Mouse (Mus musculus): ENCODE results near the gene Mfsd4b3. TPM values are rescaled to one million over a fixed set of nuclear protein-coding genes. Genes with fewer than 3 reads are reported as not detected.

The Mfsd4b3 gene
- total and polyA plus RNA-seq, 3 experiments: not detected

DNA sequence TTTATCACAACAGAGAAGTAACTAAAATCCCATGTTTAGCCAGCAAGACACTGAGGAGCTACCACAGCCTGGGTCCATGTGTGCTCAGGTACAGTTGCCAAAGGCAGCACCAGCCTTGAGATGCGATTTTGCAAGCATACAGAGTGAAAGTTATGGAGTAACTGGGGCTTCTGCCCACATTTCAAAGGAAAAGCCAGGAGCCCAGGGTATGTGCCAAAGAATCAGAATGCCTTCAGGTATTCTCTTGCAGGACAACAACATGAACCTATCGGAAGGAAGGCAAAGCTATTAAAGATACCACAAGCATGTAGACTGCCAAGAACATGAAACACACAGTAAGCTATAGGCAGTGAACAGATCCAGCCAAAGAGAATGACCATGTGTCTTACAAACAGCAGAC is 40.8 kb upstream of the Mfsd4b3 start:
- Histone ChIP-seq H3K27me3 (replicated peaks) (no peaks in the 10 kb centered on the region), H3K36me3 (replicated peaks in 1 of 2; ENCODE audit: control insufficient read depth in 1 of 2, insufficient read depth in 1 of 2, low read length in 1 of 2) (no peaks in the 10 kb centered on the region), H3K4me1 (ENCODE audit: control insufficient read depth in 1 of 2, insufficient read depth in 2 of 2) (no peaks in the 10 kb centered on the region), H3K4me2 (ENCODE audit: insufficient read depth, low read depth, poor library complexity, severe bottlenecking) (no peak overlapping the region), H3K9ac (ENCODE audit: insufficient read depth, low read depth) (no peak overlapping the region), H3K27ac (ENCODE audit: insufficient read depth, low read depth) (no peak overlapping the region), H3K79me2 (replicated peaks; ENCODE audit: control insufficient read depth, extremely low read depth, insufficient read depth, poor library complexity, severe bottlenecking) (no peaks in the 10 kb centered on the region), H3K4me3 (replicated peaks in 1 of 3; ENCODE audit: low read depth in 2 of 3, low read length in 2 of 3, poor library complexity in 1 of 3) (no peak overlapping the region), H3K9me3 (replicated peaks; ENCODE audit: low read length) (no peaks in the 10 kb centered on the region)
- TF ChIP-seq JUN (IDR thresholded peaks at IDR 0.05; ENCODE audit: insufficient read depth, low read depth, low read length) (no peak), GABPA (IDR thresholded peaks at IDR 0.05; ENCODE audit: insufficient replicate concordance, low read depth, low read length) (no peak), CHD1 (IDR thresholded peaks at IDR 0.05; ENCODE audit: low read depth, low read length) (no peak), JUND (conservative IDR thresholded peaks at IDR 0.05; ENCODE audit: low read depth, low read length) (no peak), MAX (IDR thresholded peaks at IDR 0.05; ENCODE audit: low read length) (no peak), ETS1 (conservative IDR thresholded peaks at IDR 0.05; ENCODE audit: low read depth, low read length) (no peak), ZC3H11A (IDR thresholded peaks at IDR 0.05; ENCODE audit: low read depth, low read length) (no peak)
- in situ Hi-C loops (cut with MboI; ENCODE audit: low pct_ligation_motif_present, low pct_unique_long_range_greater_than_20kb, low sequenced_read_pairs): no loop called here
- dilution Hi-C loops (cut with MboI; ENCODE audit: extremely low pct_ligation_motif_present, extremely low pct_unique_long_range_greater_than_20kb, low sequenced_read_pairs): no loop called here
- no peak for DNase-seq (ENCODE audit: extremely low read depth)

DNA sequence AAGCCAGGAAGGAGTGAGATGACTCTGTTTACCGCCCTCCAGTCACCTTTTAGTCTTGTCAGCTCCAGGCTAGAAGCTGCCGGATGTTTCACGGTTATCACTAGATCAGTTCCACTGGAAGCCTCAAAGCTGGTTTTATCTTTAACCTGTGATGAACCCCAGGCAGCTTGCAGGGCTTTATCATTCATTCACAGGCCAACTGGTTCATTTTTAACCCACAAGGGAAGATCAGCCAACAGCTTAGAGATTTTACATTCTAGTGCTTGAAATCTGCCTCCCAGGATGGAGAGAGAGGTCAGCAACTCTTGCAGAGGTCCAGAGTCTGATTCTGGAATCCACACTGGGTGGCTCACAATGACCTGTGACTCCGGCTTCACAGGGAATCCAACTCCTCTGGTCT is 31.2 kb upstream of the Mfsd4b3 start:
- Histone ChIP-seq H3K9ac (ENCODE audit: insufficient read depth, low read depth) (no peak overlapping the region), H3K9me3 (replicated peaks; ENCODE audit: low read length) (peaks cover 4% of the 10 kb centered on the region), H3K79me2 (replicated peaks; ENCODE audit: control insufficient read depth, extremely low read depth, insufficient read depth, poor library complexity, severe bottlenecking) (no peaks in the 10 kb centered on the region), H3K36me3 (replicated peaks in 1 of 2; ENCODE audit: control insufficient read depth in 1 of 2, insufficient read depth in 1 of 2, low read length in 1 of 2) (no peaks in the 10 kb centered on the region), H3K4me3 (replicated peaks in 1 of 3; ENCODE audit: low read depth in 2 of 3, low read length in 2 of 3, poor library complexity in 1 of 3) (no peak overlapping the region), H3K27me3 (replicated peaks) (no peaks in the 10 kb centered on the region), H3K27ac (ENCODE audit: insufficient read depth, low read depth) (no peak overlapping the region), H3K4me2 (ENCODE audit: insufficient read depth, low read depth, poor library complexity, severe bottlenecking) (no peak overlapping the region), H3K4me1 (ENCODE audit: control insufficient read depth in 1 of 2, insufficient read depth in 2 of 2) (no peaks in the 10 kb centered on the region)
- in situ Hi-C loops (cut with MboI; ENCODE audit: low pct_ligation_motif_present, low pct_unique_long_range_greater_than_20kb, low sequenced_read_pairs): no loop called here
- no peak for TF ChIP-seq BHLHE40 (IDR thresholded peaks at IDR 0.05; ENCODE audit: low read depth, low read length)
- no peak for TF ChIP-seq ZC3H11A (IDR thresholded peaks at IDR 0.05; ENCODE audit: low read depth, low read length)
- TF ChIP-seq ELF1 (IDR thresholded peaks at IDR 0.05; ENCODE audit: low read depth, low read length): no peak
- no peak for TF ChIP-seq EP300 (IDR thresholded peaks at IDR 0.05; ENCODE audit: low read length)
- TF ChIP-seq GABPA (IDR thresholded peaks at IDR 0.05; ENCODE audit: insufficient replicate concordance, low read depth, low read length): no peak
- no peak for TF ChIP-seq TBP (conservative IDR thresholded peaks at IDR 0.05; ENCODE audit: low read depth, low read length)
- no peak for TF ChIP-seq POLR2A (IDR thresholded peaks at IDR 0.05; ENCODE audit: low read depth, low read length)
- TF ChIP-seq MYC (IDR thresholded peaks at IDR 0.05; ENCODE audit: low read depth, low read length): no peak
- no peak for TF ChIP-seq JUN (IDR thresholded peaks at IDR 0.05; ENCODE audit: insufficient read depth, low read depth, low read length)
- TF ChIP-seq ETS1 (conservative IDR thresholded peaks at IDR 0.05; ENCODE audit: low read depth, low read length): no peak
- TF ChIP-seq RAD21 (IDR thresholded peaks at IDR 0.05; ENCODE audit: low read depth, low read length): no peak
- no peak for DNase-seq (ENCODE audit: extremely low read depth)
- dilution Hi-C loops (cut with MboI; ENCODE audit: extremely low pct_ligation_motif_present, extremely low pct_unique_long_range_greater_than_20kb, low sequenced_read_pairs): no loop called here

DNA sequence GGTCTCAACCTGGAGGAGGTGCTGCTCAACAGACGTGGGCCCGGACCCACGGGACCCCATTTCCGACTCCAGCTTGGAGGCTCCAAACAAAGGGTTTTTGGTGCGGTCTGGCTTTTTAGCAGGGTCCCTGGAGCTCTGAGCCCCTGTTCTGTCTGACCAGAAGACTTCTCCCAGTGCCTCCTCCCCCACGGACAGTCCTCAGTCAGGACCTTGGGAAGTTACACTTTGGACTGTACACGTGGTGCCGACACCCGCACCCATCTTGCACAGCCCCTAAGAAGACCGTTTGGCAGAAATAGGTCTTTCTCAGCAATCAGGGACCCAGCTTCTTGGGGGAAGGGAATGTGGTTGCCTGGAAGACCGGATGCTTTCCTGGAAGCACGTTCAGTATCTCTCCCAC is 26.5 kb upstream of the Mfsd4b3 start, which contains the start of gene Mfsd4b5:
Mfsd4b5 (minus strand) TSS at position 181 of the 400 bp plus-strand sequence.
- TF ChIP-seq ZMIZ1 (IDR thresholded peaks at IDR 0.05; ENCODE audit: low read depth, low read length): no peak
- TF ChIP-seq MYC (IDR thresholded peaks at IDR 0.05; ENCODE audit: low read depth, low read length): no peak
- TF ChIP-seq USF1 (IDR thresholded peaks at IDR 0.05; ENCODE audit: low read depth, low read length): no peak
- TF ChIP-seq CHD2 (IDR thresholded peaks at IDR 0.05; ENCODE audit: low read length): no peak
- no peak for TF ChIP-seq SIN3A (IDR thresholded peaks at IDR 0.05; ENCODE audit: low read length)
- TF ChIP-seq CHD1 (IDR thresholded peaks at IDR 0.05; ENCODE audit: low read depth, low read length): no peak
- no peak for TF ChIP-seq TBP (conservative IDR thresholded peaks at IDR 0.05; ENCODE audit: low read depth, low read length)
- TF ChIP-seq JUND (conservative IDR thresholded peaks at IDR 0.05; ENCODE audit: low read depth, low read length): no peak
- TF ChIP-seq E2F4 (IDR thresholded peaks at IDR 0.05; ENCODE audit: insufficient replicate concordance, low read depth, low read length): no peak
- TF ChIP-seq GABPA (IDR thresholded peaks at IDR 0.05; ENCODE audit: insufficient replicate concordance, low read depth, low read length): no peak
- TF ChIP-seq ELF1 (IDR thresholded peaks at IDR 0.05; ENCODE audit: low read depth, low read length): no peak
- no peak for TF ChIP-seq PAX5 (IDR thresholded peaks at IDR 0.05; ENCODE audit: low read length)
- TF ChIP-seq ZC3H11A (IDR thresholded peaks at IDR 0.05; ENCODE audit: low read depth, low read length): no peak
- TF ChIP-seq MAZ (IDR thresholded peaks at IDR 0.05; ENCODE audit: low read depth, low read length): no peak
- no peak for TF ChIP-seq BHLHE40 (IDR thresholded peaks at IDR 0.05; ENCODE audit: low read depth, low read length)
- TF ChIP-seq SMC3 (IDR thresholded peaks at IDR 0.05; ENCODE audit: low read depth, low read length): no peak
- TF ChIP-seq JUN (IDR thresholded peaks at IDR 0.05; ENCODE audit: insufficient read depth, low read depth, low read length): no peak
- no peak for TF ChIP-seq MEF2A (IDR thresholded peaks at IDR 0.05; ENCODE audit: borderline replicate concordance, low read depth, low read length)
- H3K9ac ChIP-seq (ENCODE audit: insufficient read depth, low read depth): no peak within 1 kb of the TSS
- no peaks in the 10 kb centered on the region for H3K36me3 ChIP-seq (replicated peaks in 1 of 2; ENCODE audit: control insufficient read depth in 1 of 2, insufficient read depth in 1 of 2, low read length in 1 of 2)
- H3K9me3 ChIP-seq (replicated peaks; ENCODE audit: low read length): no peaks in the 10 kb centered on the region
- H3K27me3 ChIP-seq (replicated peaks): no peaks in the 10 kb centered on the region
- no peak within 1 kb of the TSS for H3K27ac ChIP-seq (ENCODE audit: insufficient read depth, low read depth)
- DNase-seq (ENCODE audit: extremely low read depth): no peak
- no peak within 1 kb of the TSS for H3K4me2 ChIP-seq (ENCODE audit: insufficient read depth, low read depth, poor library complexity, severe bottlenecking)
- H3K4me3 ChIP-seq (replicated peaks in 1 of 3; ENCODE audit: low read depth in 2 of 3, low read length in 2 of 3, poor library complexity in 1 of 3): no peak within 1 kb of the TSS
- dilution Hi-C loops (cut with MboI; ENCODE audit: extremely low pct_ligation_motif_present, extremely low pct_unique_long_range_greater_than_20kb, low sequenced_read_pairs) (no loop called here), in situ Hi-C loops (cut with MboI; ENCODE audit: low pct_ligation_motif_present, low pct_unique_long_range_greater_than_20kb, low sequenced_read_pairs) (no loop called here)
- H3K79me2 ChIP-seq (replicated peaks; ENCODE audit: control insufficient read depth, extremely low read depth, insufficient read depth, poor library complexity, severe bottlenecking): no peaks in the 10 kb centered on the region
- H3K4me1 ChIP-seq (ENCODE audit: control insufficient read depth in 1 of 2, insufficient read depth in 2 of 2): no peaks in the 10 kb centered on the region

Measured in CH12.LX (cell line).